Mouse (Mus musculus): ENCODE measurements around the gene Tmem206.
A peak's percentile ranks its signal among the peaks of the same experiment; 100 is the strongest.

Gene Tmem206

GRCm38 (mm10) chr1:191311296-191311898 lies 14.3 kb upstream of the Tmem206 start:
- DNase-seq: no peak

- DNase-seq: peak; percentile 85
Measured at GRCm38 (mm10) chr1:191312513-191312941, 13.2 kb upstream of the Tmem206 start.

- DNase-seq: no peak
Measured at GRCm38 (mm10) chr1:191313158-191313557, 12.6 kb upstream of the Tmem206 start.

DNA sequence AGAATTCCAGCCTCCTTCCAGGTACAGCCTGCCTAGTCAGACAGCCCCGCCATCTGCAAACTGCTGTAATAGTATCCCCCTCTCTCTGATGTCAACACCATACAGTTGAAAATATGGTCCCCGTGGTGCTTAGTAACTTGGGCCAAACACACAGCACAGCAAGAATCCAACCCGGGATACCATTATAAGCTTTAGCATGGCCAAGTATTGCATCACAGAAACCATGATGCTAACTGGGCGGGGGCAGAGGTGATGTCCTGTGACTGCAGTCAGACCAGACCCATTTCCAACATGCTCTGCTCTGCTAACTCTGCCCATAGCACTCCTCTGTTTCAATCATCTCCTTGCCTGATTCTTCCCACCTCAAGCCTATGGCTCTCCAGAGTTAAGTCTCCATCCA lies 11.8 kb upstream of the Tmem206 start:
- no peak for DNase-seq

DNA sequence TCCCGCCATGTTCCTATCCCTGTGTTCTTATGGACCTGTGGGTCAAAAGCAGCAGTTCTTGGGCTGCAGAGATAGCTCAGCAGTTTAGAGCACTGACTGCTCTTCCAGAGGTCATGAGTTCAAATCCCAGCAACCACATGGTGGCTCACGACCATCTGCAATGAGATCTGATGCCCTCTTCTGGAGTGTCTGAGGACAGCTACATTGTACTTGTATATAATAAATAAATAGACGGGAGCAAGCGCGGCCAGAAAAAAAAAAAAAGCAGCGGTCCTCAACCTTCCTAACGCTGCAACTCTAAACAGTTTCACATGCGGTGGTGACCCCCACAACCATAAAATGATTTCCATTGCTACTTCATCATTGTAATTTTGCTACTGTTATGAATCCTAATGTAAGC lies 8.9 kb upstream of the Tmem206 start:
- no peak for DNase-seq

- peak; percentile 71 for DNase-seq
Measured at GRCm38 (mm10) chr1:191317591-191318196, 8.0 kb upstream of the Tmem206 start, which contains the start of gene Nenf. Nenf (minus strand) TSS chr1:191318194.

DNA sequence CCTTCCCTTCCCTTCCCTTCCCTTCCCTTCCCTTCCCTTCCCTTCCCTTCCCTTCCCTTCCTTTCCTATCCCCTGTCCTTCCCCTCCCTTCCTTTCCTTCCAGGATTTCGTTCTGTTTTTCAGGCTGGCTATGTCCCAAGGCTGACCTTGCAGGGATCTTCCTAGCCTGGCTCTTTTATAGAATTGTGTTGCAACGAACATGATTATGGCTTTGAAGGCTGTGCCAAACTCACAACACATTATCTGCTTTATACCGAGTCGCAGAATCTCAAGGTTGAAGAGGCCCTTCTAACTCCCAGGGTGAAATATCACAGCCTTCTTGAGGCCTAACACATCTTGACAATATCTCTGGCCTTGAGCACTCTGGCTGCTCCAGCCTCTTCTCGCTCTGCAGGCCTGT lies 7.0 kb upstream of the Tmem206 start:
- no peak for DNase-seq

GRCm38 (mm10) chr1:191323381-191323780 lies 2.3 kb upstream of the Tmem206 start:
- DNase-seq: no peak

DNA sequence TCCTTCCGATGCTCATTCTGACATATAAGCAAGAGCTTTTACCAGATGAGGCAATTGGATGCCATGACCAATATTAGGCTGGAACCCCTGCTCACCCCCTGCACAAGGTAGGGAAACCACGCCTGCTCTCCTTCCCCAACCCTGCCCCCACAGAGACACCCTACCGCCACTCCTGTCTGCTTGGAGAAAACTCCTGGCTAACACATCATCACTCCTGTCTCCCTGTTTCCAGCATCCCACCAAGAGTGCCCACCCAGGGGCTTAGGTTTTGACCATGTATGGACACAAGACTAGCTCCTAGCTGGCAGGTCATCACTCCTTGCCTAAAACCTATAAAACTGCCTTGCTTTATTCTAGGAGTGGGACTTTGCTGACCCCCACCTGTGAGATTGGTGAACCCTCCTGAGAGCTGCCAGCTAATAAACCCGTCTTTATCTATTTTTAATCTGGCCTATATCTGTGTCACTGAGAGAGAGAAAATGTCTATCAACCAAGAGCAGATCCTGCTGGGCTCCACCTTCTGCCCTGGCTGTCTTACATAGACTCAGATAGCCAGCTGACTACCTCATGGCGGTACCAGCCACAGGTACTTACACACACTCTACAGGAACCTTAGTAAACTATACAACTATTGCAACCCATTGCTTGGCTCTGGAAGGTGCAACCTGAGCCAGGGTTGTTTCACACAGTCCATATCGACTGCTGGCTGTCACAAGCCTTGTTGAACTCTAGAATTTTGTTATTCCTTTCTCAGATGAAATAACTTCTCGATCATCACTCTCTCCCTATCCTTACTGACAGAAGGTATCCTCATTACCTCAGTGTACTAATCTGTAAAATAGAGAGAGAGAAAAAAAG lies 750 bp upstream of the Tmem206 start:
- DNase-seq: no peak

GRCm38 (mm10) chr1:191326233-191326882 lies 646 bp downstream of the Tmem206 start:
- DNase-seq: peak; percentile 45

DNA sequence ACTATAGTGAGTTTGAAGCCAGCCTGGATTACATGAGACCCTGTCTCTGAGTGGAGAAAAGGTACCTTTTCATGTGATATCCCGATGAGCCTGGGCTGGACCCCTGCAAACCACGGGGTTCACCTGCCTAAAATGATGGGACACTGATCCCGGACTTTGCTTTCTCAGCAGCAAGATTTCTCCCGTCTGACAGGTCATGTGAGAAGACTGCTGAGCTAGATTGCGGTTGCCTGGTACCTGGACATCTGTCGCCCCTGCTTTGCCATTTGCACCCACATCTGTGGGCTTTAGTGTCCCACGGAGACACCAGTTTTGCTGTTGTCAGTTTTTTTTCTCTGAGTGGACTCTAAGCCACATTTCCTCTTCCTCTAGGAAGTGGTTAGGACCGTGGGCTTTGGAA lies 1.5 kb downstream of the Tmem206 start:
- DNase-seq: no peak

- DNase-seq: peak; percentile 37
Measured at GRCm38 (mm10) chr1:191328019-191328441, 2.3 kb downstream of the Tmem206 start.

GRCm38 (mm10) chr1:191330356-191330755 lies 4.6 kb downstream of the Tmem206 start:
- no peak for DNase-seq

- DNase-seq: no peak
Measured at GRCm38 (mm10) chr1:191334500-191334899, 8.8 kb downstream of the Tmem206 start.

DNA sequence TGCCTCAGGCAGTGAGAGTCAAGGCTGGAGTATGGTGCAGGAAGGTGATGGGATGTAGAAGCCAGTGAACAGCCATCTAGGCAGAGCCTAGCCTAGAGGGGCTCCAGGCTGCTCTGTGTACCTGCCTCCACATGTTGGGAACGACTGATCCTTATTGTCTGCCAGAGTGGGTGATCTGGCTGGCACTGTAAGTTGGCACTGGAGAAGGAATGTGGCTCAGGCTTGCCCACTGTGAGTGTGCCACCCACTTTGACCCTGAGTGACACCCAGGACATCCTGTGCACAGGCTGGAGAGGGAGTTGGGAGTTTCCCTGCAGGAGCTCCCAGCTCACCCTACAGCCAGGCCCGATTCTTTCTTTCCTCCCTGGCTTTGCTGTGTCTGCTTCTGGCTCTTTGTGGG lies 14.2 kb downstream of the Tmem206 start:
- DNase-seq: no peak

- DNase-seq: no peak
Measured at GRCm38 (mm10) chr1:191340530-191340929, 14.8 kb downstream of the Tmem206 start.

DNA sequence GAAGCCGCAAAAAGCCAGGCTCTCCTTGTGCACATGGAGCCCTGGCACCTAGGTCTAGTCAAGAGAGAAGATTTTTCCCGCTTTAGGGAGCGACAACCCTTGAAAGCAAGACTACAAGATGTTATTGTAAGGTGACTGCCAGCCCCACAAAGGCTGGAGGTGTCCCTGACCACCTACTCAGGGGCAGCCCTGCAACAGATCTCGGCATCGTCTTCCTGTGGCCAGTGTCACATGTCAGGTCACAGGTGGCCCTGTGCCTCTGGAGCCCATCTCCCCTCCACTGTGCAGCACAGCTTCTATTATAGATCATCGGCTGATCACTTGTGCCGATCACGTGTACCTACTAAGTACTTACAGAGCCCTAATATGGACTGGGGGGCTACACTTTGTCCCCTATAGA lies 21.9 kb downstream of the Tmem206 start:
- DNase-seq: no peak

DNA sequence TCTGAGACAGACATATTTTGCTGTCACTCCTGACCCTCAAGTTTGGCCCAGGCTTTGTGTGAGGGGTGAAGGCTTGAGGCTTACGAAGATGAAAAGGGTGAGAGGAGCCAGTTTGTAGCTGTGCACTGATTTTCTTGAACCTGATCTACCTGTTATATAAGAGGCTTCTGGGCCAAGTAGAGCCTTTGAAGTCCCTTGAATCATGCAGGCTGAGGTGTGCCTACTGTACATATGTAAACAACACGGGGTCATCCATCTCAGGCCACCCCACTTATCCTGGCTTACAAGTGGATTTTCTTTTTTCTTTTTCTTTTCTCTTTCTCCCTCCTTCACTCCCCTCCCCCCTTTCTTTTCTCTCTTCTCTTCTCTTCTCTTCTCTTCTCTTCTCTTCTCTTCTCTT lies 22.9 kb downstream of the Tmem206 start:
- DNase-seq: no peak

DNA sequence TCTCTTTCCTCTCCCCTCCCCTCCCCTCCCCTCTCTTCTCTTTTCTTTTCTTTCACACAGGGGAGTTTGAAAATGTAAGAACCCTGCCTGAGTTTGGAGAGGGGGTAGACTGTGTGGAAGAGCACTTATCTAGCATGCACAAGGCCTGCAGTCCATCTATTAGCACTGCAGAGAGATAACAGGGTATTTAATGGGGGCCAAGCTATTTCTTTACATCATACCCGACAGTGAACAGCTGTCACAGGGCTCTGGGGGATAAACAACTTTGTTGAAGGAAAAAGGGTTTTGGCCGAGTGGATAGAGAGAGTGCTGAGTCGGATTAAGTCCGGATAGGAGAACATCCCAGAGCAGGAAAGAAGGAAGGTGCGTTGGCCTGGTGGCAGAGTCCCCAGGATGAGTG lies 23.3 kb downstream of the Tmem206 start:
- DNase-seq: no peak

- no peak for DNase-seq
Measured at GRCm38 (mm10) chr1:191349486-191350037, 23.9 kb downstream of the Tmem206 start.

DNA sequence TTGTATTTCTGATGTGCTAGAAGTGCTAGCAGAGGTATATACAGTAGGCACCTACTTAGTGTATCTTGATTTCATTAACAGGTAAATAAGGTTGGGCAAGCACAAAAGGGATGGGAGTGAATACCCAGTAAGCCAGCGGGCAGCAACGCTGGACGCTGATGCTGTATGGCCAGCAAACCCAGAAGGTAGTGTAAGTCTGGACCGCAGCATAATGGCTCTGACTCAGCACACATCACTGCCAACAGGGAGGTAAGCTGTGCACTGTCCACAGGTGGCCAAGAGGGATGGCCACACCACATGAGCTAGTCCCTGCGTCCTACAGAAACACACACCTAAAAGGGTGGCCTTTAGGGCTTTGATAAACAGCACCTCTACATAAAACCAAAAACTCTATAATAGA lies 24.6 kb downstream of the Tmem206 start:
- no peak for DNase-seq

- peak; percentile 75 for DNase-seq
Measured at GRCm38 (mm10) chr1:191352786-191353488, 27.2 kb downstream of the Tmem206 start.

All from right cerebral cortex, postnatal 14 days (tissue).